Mouse (Mus musculus) brain, embryonic 18.5 days (tissue): ENCODE measurements around the gene Nek2.

Experiments used
- DNase-seq: peaks from one replicate; pipeline ENCODE4 v3.0.0-alpha.2; 2012; ENCODE audit warnings: low read depth, low spot score

Nek2 gene

DNA sequence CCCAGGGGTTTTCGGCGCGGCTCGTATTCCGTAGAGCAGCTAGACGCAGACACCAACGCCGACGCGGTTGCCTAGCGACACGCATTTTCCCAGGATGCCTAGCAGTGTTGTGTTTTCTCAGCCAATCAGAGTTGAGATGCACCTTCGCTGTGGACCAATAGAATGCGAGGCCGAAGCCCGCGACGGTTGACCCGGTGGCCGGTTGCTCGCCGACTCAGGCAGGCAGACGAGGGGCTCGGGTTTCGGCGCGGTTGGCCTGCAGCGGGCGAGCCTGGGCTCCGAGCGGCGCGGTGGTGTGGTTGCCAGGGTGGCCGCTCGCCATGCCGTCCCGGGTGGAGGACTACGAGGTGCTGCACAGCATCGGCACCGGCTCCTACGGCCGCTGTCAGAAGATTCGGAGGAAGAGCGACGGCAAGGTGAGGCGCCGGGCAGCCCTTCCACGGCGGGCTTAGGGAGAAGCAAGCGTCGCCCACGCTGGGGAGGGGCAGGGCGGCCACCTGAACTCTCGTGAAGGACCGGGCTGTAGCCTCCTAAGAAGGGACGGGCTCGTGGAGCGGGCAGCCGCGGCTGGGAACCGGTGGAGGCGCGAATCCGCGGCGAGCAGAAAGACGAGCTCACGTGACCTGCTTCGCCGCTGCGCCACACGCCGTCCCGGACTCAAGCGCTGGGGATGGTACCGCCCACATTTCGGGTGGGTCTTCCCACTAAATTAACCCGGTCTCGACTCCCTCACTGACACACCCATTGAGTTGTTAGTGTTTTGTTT lies at the start of gene Nek2:
Nek2 (plus strand) TSS at position 119 of the 766 bp plus-strand sequence.
- peak; percentile 95 for DNase-seq

DNA sequence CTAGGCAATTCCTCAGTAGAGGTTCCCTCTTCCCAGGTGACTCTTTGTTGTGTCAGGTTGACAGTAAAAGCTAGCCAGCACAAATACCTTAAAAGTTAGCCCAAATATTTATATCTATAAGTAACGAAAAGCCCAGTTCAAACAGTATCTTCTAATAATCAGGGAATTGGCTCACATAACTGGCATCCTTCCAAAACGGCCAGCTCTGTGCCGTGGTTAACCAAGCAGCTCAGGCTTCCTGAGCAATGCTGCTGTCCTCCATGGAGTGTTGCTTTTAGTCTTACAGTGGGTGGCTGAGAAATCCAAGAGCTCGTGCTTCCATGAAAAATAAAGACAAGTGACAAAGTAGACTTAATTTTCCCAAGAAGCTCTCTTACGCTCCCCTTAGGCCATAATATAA lies 47.1 kb upstream of the Nek2 start:
- no peak for DNase-seq

DNA sequence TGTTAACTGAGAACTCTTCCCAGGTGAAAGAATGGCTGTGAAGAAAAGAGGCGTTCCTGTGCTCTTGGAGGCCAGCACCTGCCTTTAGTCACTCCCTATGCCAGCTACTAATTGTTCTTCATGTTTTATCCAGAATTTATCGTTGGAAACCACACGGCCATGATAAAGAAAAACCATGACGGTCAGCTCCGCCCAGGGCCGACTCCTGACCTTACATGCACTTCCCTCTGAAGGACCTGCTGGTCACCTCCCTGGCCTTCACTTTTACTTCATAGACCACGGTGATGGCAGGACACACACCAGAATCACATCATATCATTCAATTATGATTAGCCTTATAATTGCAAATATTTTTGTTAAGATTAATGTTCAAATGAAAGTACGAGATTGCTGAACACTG lies 46.1 kb upstream of the Nek2 start:
- DNase-seq: no peak

DNA sequence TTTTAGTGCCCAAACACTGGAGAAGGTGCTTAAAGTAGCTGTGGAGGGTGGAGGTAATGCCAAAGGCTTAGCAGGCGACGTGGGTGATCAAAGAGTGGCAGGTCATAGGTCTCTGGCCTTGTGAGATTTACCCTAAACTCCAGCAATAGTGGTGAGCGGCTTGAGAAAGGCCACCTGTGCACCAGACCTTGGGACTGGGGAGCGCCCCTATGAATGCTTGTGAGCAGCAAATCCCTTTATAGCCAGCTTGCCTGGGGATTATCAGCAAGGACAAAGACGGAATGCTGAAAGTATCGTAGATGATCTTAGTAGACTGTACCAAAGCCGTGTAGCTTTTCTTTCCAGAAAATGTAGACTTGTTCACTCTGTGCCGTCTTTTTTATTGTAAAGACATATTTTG lies 43.7 kb upstream of the Nek2 start:
- no peak for DNase-seq

DNA sequence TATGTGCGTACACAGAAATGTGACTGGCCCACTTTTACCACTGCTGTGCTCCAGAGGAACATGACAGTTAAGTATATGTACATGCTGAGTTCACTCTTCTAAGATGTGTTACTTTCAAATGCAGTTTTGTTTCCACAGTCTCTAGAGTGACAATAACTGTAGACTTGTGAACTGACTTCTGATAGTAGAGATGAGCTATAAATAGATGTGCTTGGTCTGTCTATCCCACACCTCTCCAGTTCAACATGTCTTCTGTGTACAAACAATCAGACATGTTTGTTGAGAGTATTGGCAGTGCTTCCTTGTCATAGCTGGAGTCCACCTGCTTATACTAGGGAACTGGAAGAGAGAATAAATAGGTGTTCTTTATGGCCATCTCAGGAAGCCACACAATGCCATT lies 40.8 kb upstream of the Nek2 start:
- DNase-seq: no peak

DNA sequence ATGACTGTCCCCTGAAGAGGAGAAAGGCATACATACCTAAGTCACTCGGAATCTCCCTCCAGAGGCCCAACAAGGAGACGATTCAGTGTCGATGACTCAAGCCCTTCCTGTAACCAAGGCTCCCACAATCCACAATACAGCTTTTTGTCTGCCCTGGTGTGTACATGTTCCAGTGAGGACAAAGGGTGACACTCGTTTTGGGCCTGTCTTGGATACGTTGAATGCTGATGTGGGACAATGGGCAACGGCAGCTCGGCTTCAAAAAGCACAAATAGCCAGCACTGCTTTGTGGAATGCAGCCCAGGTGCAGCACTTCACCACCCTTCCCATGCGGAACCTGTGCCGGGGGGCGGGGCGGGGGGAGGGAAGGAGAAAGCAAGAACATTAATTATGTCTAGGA lies 36.1 kb upstream of the Nek2 start:
- no peak for DNase-seq

DNA sequence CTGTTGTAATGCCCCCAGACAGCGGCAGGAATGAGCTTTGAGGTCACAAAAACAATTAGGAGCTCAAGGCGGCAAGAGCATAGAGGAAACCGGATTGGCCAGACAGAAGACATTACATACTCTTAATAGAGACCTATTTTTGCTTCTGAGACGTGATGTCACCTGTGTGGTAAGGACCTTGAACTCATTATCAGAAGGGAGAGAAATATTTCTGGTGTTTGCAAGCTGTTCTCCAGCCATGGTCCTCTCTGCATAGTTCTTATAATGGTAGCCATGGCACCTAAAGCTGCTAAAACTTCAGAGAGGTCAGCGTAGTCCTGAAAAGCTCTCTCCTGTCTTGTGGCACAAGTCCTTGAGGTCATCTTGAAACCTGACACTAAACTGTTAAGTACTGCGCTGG lies 35.0 kb upstream of the Nek2 start:
- no peak for DNase-seq

DNA sequence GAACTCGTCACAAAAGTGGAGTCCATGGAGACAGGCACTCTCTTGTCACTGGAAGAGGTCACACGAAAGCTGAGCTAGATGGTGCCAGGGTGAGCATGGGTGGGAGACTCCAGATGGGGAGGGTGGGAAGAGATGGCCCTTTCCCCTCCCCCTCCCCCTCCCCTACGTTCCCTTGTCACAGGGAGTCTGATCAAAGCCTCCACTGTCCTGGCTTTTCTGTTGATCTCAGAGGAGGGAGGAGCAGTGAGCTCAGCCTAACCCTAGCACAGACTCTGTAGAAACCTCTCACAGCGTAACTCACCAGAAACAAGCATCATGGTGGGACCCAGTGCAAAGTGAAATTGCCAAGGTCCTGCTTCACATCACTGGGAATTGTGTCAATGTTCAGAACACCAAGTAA lies 33.9 kb upstream of the Nek2 start:
- no peak for DNase-seq

DNA sequence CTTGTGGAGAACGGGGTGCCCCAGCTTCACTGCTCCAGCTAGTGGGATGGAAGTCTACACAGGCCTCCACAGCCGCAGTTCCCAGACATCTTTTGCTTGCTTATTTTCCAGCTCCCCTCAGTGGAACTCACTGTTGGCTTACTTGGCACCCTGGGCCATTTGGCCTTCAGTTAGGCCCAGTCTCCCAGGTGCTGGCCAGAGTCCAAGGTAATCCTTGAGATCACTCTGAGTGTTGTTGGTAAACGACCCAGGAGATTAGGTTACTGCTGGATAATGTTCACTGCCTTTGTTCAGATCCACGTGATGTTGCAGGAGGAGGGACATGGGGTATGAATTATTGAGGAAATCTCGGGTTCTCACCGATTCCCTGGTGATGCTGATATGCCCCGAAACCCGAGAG lies 28.3 kb upstream of the Nek2 start:
- DNase-seq: no peak

DNA sequence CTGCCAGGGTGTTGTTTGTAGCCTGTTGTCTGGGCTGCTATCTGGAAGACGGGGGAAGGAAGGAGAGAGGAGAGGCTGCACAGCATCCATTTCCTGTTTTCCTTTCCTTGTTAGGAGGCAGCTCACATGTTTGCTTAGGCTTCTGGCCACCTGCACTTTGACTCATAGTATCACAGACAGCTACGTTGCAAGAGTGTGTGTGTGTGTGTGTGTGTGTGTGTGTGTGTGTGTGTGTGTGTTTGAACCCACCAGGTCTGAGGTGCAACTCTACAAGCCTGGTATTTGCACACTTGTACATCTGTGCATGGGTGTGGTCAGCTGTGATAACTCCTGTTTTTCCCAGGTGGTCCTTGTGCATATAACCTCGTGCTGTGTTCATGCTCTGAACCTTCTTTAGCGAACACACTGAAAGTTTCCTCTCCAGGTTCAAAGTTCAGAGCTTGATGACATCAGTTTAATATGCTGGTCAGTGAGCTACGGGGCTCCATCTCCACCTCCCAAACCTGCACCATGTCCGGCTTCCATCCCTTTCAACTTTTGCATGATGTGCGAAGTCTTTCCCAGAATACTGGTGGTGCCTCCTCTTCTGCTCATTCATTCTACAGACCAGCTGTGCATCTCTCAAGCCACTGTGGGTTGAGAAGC lies 27.2 kb upstream of the Nek2 start:
- DNase-seq: no peak

DNA sequence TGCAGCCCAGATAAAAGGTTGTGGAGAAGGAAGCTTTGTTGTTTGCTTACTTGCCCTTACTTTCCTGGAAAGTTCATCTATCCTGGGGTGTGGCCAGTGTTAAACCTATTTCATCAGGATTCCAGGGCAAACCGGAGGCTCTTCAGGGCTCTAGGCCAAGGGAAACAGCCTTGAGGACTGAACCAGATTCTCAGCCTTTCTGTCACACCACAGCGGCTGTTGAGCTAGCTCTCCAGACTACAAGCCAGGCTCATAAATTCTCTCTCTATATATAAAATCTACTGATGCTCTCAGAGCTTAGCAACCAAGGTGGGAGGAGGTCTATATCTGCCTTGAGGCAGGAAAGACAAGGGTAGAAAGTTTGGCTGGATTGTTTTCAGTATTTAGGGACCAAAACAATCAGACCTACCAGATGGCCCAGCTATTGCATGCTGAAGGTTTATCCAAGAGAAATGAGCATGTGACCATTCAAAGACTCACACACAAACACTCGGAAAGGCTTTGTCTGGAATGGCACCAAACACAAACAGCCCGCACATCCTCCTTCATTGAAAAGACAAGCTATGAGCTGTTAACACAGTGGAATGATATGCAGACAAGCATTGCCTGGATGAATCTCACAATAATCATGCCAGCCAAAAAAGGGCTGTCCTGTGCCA lies 24.9 kb upstream of the Nek2 start:
- no peak for DNase-seq

DNA sequence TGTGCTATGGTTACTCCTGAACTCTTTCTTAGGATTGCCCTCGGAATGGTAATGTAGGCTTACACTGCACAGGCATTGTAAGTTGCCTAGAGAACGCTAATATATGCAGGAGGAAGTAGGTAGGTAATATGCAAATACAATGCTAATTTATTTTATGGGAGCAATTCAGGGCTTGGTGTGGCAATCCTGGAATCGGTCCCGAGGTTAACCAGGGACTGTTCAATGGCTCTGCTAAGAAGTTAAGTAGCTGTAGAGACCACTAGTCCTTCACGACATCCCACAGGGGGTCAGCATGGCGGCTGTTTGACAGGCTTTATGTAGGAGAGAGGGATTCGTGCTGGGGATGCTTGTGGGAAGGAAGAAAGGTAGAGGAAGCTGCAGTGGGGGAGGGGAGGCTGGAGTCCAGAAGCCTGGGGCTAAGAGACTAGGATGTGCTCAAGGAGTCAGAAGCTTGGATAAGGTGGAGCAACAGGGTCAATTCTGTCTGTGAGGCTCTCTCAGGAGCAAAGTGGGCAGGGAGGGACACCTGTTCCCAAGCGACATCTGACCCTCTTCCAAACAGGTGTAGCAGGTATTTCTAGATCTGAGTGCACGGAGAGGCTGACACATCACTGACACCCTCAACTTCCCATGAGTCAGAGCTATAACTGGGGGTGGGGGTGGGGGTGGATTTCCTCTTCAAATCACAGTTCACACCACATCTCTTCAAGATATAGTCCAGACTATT lies 19.0 kb upstream of the Nek2 start:
- DNase-seq: no peak

DNA sequence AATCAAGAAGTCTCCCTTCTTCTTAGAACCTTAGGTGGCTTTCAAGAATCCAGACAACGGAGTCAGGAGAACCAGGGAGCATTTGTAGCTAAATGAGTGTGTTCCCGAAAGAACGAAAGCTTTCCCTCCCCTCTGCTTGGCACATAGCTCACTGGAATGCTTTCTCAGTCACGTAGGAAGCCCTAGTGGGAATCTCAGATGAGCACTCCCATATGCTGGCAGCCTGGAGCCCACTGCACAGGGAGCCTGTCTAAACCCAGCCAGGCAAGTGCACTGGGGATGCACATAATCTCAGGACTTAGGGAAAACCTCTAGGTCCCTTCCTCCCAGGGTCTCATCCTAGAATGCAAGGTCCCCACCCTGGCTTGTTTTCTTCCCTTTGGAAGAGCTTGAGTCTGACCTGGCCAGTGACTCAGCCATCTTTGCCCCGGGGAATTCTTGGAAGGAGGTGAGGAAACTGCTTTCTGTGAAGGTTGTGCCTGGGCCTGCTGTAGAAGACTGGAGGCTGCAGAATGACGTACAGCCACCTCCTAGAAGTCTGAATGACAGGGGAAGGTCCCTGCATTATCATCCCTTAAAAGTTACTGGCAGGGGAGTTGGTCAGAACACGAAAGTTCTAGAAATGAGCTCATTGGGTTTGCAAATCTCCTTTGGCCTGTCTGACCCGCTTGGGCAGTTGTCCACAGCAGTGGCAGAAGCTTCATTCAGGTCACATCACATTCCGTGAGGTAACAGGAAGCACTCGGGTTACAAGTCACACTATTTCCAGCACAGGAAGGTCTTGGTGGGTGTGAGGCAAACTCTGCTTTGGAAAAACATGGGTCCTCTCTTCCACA lies 18.2 kb upstream of the Nek2 start:
- DNase-seq: no peak

DNA sequence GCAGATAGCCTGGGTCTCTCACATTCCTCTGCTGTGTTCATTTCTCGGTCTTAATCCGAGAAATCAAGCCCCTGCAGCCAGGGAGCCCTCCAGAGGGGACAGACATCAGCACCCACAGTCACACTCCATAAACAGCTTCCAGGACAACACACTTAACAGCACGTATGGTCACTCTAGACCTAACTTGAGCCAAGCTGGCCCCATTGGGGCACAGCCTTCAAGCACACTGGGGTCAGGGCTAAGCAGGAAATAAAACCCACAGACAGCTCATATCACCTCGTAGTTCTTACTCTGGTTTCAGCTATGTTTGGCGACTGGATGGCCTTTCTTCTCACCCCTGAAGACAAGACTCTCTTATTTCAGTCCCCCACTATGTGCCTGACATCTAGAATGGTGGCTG lies 16.5 kb upstream of the Nek2 start:
- DNase-seq: no peak

DNA sequence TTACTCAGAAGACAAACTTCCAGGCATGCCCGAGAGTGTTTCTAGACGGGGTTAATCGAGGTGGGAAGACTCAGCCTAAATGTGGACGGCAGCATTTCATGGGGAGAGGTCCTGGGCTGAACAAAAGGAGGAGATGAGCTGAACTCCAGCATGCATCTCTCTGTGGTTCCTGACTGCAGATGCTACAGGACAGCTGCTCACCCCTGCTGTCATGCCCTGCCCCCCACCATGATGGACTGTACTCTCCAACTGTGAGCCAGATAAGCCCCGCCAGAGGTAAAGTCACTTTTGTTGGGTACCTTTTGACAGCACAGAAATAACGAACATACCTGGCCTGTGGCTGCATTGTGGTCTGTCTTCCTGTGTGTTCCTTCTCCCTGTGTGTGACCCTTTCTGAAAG lies 15.5 kb upstream of the Nek2 start:
- no peak for DNase-seq

DNA sequence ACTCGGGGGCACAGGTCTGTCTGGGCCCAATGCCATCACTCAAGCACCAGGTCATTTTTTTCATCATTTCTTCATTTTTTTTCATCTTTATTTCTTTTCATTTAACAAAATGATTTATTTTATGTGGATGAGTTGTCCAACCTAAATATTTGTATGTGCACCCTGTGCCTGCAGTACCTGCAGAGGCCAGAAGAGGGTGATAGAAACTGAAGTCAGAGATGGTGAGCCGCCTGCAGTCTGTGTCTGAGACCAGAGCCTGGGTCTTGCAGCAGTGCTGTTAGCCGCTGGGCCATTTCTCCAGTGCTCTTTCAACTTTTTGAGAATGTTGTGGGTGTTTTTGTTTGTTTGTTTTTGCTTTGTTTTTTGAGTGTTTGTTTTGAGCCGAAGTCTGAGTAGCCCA lies 14.5 kb upstream of the Nek2 start:
- DNase-seq: no peak

DNA sequence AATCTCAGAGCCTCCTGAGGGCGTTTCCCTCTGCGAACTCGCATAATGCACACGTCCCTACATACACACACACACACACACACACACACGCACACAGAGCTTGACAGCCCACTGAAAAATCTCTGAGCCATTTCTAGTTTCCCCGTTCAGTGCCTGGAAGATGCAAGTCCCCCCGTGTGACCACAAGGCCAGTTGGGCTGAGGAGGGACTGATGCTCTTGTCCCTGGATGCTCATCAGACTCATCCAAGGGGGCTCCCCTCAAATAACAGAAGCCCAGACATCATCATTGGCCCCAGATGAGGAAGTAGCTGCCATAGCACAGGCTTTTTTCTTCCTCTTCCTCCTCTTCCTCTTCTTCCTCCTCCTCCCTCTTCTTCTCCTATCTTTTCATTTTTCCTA lies 13.3 kb upstream of the Nek2 start:
- DNase-seq: no peak

DNA sequence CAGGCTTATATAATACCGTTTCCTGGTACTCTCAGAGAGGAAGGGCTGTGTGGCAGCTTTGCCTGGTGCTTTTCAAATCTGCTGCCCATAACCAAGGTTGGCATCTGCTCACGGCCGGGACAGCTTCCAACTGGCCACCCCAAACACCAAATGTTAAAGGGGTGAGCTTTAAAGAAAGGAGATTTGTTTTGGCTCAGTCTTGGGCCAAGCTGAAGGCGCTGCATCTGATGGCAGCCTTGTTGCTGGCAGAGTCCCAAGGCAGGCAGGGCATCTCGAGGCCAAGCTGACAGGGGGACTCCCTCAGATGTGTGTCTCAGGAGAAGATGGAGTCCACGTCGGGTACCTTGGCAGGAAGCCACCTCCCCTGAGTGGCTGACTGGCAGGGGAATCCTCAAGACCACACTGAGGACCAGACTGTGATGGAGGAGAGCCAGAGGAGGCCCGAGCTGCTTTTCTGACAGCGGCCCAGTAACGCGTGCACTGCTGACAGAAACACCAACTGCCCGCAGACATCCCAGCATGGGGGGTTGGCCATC lies 12.5 kb upstream of the Nek2 start:
- peak; percentile 78 for DNase-seq

DNA sequence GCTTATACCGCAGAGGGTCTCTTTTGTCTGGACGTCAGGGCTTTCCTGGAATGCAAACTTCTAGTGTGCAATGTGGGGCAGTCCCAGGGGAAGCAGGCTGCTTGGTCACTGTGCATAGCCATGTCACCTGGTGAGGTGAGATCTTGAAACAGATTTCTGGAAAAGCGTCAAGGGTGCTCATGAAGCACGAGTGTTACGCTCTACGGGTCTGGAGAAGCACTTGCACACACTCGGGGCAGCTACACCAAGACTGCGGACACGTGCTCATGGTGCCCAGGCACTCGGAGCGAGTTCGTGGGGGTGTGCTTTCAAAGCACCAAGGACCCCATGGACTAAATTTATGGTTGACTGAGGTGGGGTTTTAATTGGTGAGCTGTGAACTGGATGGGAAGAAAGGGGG lies 9.5 kb upstream of the Nek2 start:
- DNase-seq: no peak

DNA sequence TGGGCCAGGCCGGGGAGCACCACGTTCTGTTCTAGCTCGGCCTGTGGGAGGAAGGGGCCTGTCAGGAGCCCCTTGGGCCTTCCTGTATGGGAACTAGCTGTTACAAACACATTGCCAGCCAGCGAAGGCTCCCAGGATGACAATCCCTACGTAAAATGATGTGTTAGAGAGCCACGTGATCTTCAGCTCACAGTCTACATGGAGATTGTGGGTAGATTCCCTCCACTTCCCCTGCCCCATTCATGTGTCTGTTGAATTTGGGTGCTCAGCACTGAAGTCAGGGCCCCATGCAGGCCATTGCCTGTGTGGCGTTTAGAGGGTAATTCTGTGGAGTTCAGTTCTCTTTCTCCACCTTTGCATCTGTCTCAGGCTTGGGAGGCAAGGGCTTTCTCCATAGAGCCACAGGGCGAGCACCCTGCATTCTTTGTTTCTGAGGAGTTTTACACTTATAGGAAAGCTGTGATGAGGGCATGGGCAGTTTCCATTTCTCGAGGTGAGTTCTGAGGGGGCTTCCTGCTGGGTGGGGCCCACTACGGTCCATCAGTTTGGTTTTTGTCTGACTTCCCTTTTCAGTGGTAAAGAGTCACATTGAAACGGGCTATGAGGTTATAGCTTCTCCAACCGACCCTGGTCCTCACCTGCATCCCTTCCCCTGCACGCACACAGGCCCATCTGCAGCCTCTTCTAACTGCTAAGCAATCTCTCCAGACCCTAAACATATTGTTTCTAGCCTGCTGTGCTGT lies 8.1 kb upstream of the Nek2 start:
- DNase-seq: no peak

DNA sequence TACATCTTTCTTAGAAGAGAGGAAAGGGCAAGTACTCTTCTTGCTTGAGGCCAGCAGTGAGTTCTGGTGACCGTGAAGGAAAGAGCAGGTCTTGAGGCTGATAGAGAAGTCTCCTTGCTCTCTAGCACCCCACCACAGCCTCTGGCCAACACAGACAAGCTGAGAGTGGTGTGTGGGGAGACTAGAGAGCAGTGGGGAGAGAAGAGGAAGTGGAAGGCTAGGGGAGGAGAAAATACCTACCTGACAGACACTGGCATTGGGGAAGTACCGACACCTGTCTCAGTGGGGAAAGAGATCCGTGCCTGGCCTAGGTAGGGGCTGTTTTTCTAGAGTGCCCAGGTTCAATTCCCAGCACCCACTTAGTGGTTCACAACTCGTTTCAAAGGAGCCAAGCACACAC lies 7.0 kb upstream of the Nek2 start:
- no peak for DNase-seq
